Mouse (Mus musculus) liver, adult 2 months (tissue): ENCODE data around the gene Sipa1l3. TPM values are rescaled to one million over a fixed set of nuclear protein-coding genes. Genes with fewer than 3 reads are reported as not detected.

Source experiments
- DNase-seq: peaks from one replicate; pipeline ENCODE4 v3.0.0-alpha.2; 2011; ENCODE audit warnings: low read depth, low spot score; ENCODE audit errors: extremely low read depth
- H3K27ac ChIP-seq: fragments of 200-500 bp; replicated peaks from 2 replicates; pipeline ENCODE4 v1.5.1; 2012; ENCODE audit warnings: low read depth, mild to moderate bottlenecking, control low read depth, inconsistent platforms, low read length; ENCODE audit not compliant: insufficient read depth
- H3K27me3 ChIP-seq: fragments of 200-500 bp; 2 replicates; pipeline ENCODE4 v1.6.1; 2012; ENCODE audit warnings: mild to moderate bottlenecking, moderate library complexity, low read length, inconsistent platforms; ENCODE audit not compliant: control insufficient read depth, insufficient read depth
- H3K36me3 ChIP-seq: fragments of 200-500 bp; 2 replicates; pipeline ENCODE4 v1.6.1; 2012; ENCODE audit warnings: low read length, inconsistent platforms; ENCODE audit not compliant: control insufficient read depth, insufficient read depth
- H3K4me1 ChIP-seq: fragments of 200-500 bp; 2 replicates; pipeline ENCODE4 v1.6.1; 2011; ENCODE audit warnings: low read length; ENCODE audit not compliant: control insufficient read depth, insufficient read depth
- H3K4me3 ChIP-seq: fragments of 200-500 bp; 2 replicates; pipeline ENCODE4 v1.5.1; 2011; ENCODE audit warnings: low read depth, mild to moderate bottlenecking, control low read depth, low read length, moderate library complexity; ENCODE audit not compliant: insufficient read depth
- H3K79me2 ChIP-seq: fragments of 200-500 bp; 2 replicates; pipeline ENCODE4 v1.6.1; 2012; ENCODE audit warnings: inconsistent platforms, mild to moderate bottlenecking, low read length, moderate library complexity; ENCODE audit not compliant: control insufficient read depth, insufficient read depth
- H3K9ac ChIP-seq: fragments of 200-500 bp; 2 replicates; pipeline ENCODE4 v1.6.1; 2012; ENCODE audit warnings: low read depth, mild to moderate bottlenecking, control low read depth, inconsistent platforms, low read length
- CTCF ChIP-seq: fragments of 200-500 bp; IDR thresholded peaks from 2 replicates; pipeline ENCODE4 v1.5.1; 2011; ENCODE audit warnings: low read depth, low read length, control low read depth
- POLR2A ChIP-seq: fragments of 200-500 bp; IDR thresholded peaks from 2 replicates; pipeline ENCODE4 v1.6.1; 2011; ENCODE audit warnings: low read length, control low read depth; ENCODE audit not compliant: insufficient read depth; ENCODE audit errors: extremely low read depth
- WGBS: fragments of 180-500 bp; shearing (Covaris S2); methylation state at CpG from one replicate; pipeline ENCODE4 v1.1.7; 2018; 5-methylcytosine and 5-hydroxymethylcytosine counted together
- polyA plus RNA-seq: library from polyadenylated mRNA; depleted of rRNA; stranded (reverse); fragments of >200 nt; gene quantifications from 2 replicates; pipeline ENCODE4 v1.2.3, GENCODE M21; 2012
- total RNA-seq: library from RNA; depleted of rRNA; stranded (reverse); fragments of >200 nt; gene quantifications from 2 replicates; pipeline ENCODE4 v1.2.3, GENCODE M21; 2014

The Sipa1l3 gene
- total and polyA plus RNA-seq, 2 experiments: 3.1 to 6.5 TPM

GRCm38 (mm10) chr7:29505337-29506318, 12.8 kb downstream of the Sipa1l3 start:
- TF ChIP-seq POLR2A (no peak), CTCF (no peak)
- Histone ChIP-seq H3K4me3 (no peak overlapping the region), H3K9ac (no peak overlapping the region), H3K36me3 (no peaks in the 10 kb centered on the region), H3K4me1 (peaks cover 7% of the 10 kb centered on the region), H3K79me2 (peaks cover 27% of the 10 kb centered on the region), H3K27ac (no peak overlapping the region), H3K27me3 (no peaks in the 10 kb centered on the region)
- DNase-seq: peak; percentile 4
- WGBS: 29% methylated on average over 18 of the region's 18 CpGs

GRCm38 (mm10) chr7:29504683-29505290, 13.7 kb downstream of the Sipa1l3 start:
- no peaks in the 10 kb centered on the region for H3K36me3 ChIP-seq
- H3K4me3 ChIP-seq: no peak overlapping the region
- H3K9ac ChIP-seq: no peak overlapping the region
- no peak overlapping the region for H3K27ac ChIP-seq
- peaks cover 7% of the 10 kb centered on the region for H3K4me1 ChIP-seq
- H3K79me2 ChIP-seq: peaks cover 21% of the 10 kb centered on the region
- DNase-seq: no peak
- H3K27me3 ChIP-seq: no peaks in the 10 kb centered on the region
- no peak for TF ChIP-seq CTCF
- no peak for TF ChIP-seq POLR2A
- 76% methylated on average over 7 of the region's 7 CpGs for WGBS

GRCm38 (mm10) chr7:29503616-29504015, 14.8 kb downstream of the Sipa1l3 start:
- H3K9ac ChIP-seq: no peak overlapping the region
- H3K4me1 ChIP-seq: peaks cover 7% of the 10 kb centered on the region

GRCm38 (mm10) chr7:29501214-29501613, 17.2 kb downstream of the Sipa1l3 start:
- Histone ChIP-seq H3K79me2 (peaks cover 19% of the 10 kb centered on the region), H3K27me3 (no peaks in the 10 kb centered on the region), H3K36me3 (no peaks in the 10 kb centered on the region), H3K4me1 (peaks cover 7% of the 10 kb centered on the region), H3K27ac (no peak overlapping the region), H3K9ac (no peak overlapping the region), H3K4me3 (no peak overlapping the region)
- TF ChIP-seq POLR2A: no peak
- 93% methylated on average over 9 of the region's 9 CpGs for WGBS
- no peak for DNase-seq

More at GRCm38 (mm10) chr7:29503616-29504015, 14.8 kb downstream of the Sipa1l3 start:
- H3K36me3 ChIP-seq: no peaks in the 10 kb centered on the region
- H3K4me3 ChIP-seq: no peak overlapping the region
- no peak overlapping the region for H3K27ac ChIP-seq
- TF ChIP-seq CTCF: no peak
- no peak for TF ChIP-seq POLR2A
- DNase-seq: peak; percentile 9
- H3K79me2 ChIP-seq: peaks cover 17% of the 10 kb centered on the region
- no peaks in the 10 kb centered on the region for H3K27me3 ChIP-seq
- WGBS: 75% methylated on average over 6 of the region's 6 CpGs

GRCm38 (mm10) chr7:29499071-29499470, 19.4 kb downstream of the Sipa1l3 start:
- peaks cover 19% of the 10 kb centered on the region for H3K79me2 ChIP-seq
- H3K4me1 ChIP-seq: no peaks in the 10 kb centered on the region; the same call in 1 of the 2 replicates
- no peak for TF ChIP-seq CTCF
- no peak for TF ChIP-seq POLR2A
- 73% methylated on average over 6 of the region's 6 CpGs for WGBS
- no peaks in the 10 kb centered on the region for H3K36me3 ChIP-seq
- DNase-seq: peak; percentile 14
- H3K9ac ChIP-seq: no peak overlapping the region
- no peaks in the 10 kb centered on the region for H3K27me3 ChIP-seq
- H3K27ac ChIP-seq: no peak overlapping the region
- H3K4me3 ChIP-seq: no peak overlapping the region
